8 mouse cellular contexts compared by ENCODE assay signal in the genomic region with DNA sequence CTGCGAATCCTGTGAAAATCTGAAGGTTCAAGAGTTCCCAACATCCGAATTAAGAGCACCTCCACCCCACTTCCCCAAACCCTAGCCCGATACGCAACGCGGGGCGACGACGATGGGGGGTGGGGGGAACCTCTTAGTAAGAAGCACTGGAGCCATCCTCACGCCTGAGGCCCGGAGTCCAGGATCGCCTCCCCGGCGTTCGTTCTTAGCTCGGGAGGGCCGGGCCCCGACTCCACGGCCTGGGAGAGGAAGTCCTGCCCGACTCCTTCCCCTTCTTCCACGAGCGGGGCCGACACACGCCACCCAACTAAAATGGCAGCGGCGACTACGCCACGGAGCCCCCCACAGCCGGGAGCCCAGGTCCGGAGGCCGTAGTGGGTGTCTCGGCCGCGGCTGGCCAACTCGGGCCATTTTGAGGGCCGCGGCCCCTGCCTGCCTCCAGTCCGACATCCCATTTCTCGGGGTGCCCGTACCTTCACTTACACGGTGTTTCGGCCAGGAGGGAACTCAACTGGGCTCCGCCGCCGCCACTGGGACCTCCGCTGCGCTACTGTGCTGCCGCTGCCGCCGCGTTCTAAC. TPM values are rescaled to one million over a fixed set of nuclear protein-coding genes. Genes with fewer than 3 reads are reported as not detected.
DNase-seq lines count a peak whose midpoint lies in the region; ATAC-seq and TF ChIP-seq lines count a peak whose summit lies in the region.

No protein-coding gene starts in this region.

- no peak for TF ChIP-seq CTCF in G1E (IDR thresholded peaks at IDR 0.05; ENCODE audit: low read depth, low read length)

- peaks cover 49% of the 10 kb centered on the region for H3K79me2 ChIP-seq in myocyte (ENCODE audit: control insufficient read depth, insufficient read depth)

- DNase-seq in kidney, adult 11 months: peak; percentile 27
- DNase-seq in kidney, adult 8-10 months: no peak
- DNase-seq in G1E (ENCODE audit: low spot score): peak; percentile 3
- DNase-seq in hindbrain, embryonic 14.5 days (ENCODE audit: low spot score): no peak
- peak; percentile 47 for DNase-seq in liver, embryonic 11.5 days (ENCODE audit: low spot score)
- peak; percentile 10 to 17 for DNase-seq in urinary bladder, postnatal 36 days (ENCODE audit: low spot score in 2 of 2)

- ATAC-seq in G1E (ENCODE audit: extremely low read depth, insufficient number of reproducible peaks, low FRiP score, poor library complexity, severe bottlenecking): no peak
- ATAC-seq in embryonic facial prominence, embryonic 15.5 days (ENCODE audit: insufficient number of reproducible peaks, low FRiP score, low TSS enrichment, low read depth): peak; percentile 44; the same call in 1 of the 2 replicates
- peak; percentile 32; the same call in 1 of the 2 replicates for ATAC-seq in hindbrain, embryonic 14.5 days (ENCODE audit: low FRiP score)
- peak; percentile 54 for ATAC-seq in liver, embryonic 11.5 days (replicated peaks; ENCODE audit: low FRiP score)

- H3K36me3 ChIP-seq in G1E (replicated peaks) (peaks cover 11% of the 10 kb centered on the region), myocyte (ENCODE audit: control insufficient read depth, insufficient read depth) (peaks cover 12% of the 10 kb centered on the region)
- H3K36me3 ChIP-seq in embryonic facial prominence, embryonic 15.5 days: no peaks in the 10 kb centered on the region
- peaks cover 18% of the 10 kb centered on the region; the same call in 1 of the 2 replicates for H3K36me3 ChIP-seq in hindbrain, embryonic 14.5 days (replicated peaks; ENCODE audit: control insufficient read depth, insufficient read depth)
- H3K36me3 ChIP-seq in liver, embryonic 11.5 days (ENCODE audit: control insufficient read depth, insufficient read depth, low read length): no peaks in the 10 kb centered on the region; the same call in 1 of the 2 replicates

- WGBS in embryonic facial prominence, embryonic 15.5 days: 20% methylated on average over 46 of the region's 51 CpGs
- 25% methylated on average over 46 of the region's 51 CpGs for WGBS in hindbrain, embryonic 14.5 days
- WGBS in liver, embryonic 11.5 days: 16% methylated on average over 51 of the region's 51 CpGs

- peak overlapping the region; percentile 54 for H3K9ac ChIP-seq in embryonic facial prominence, embryonic 15.5 days
- peak overlapping the region; percentile 84 for H3K9ac ChIP-seq in hindbrain, embryonic 14.5 days
- H3K9ac ChIP-seq in liver, embryonic 11.5 days (ENCODE audit: low read depth, low read length): peak overlapping the region; percentile 86

- peak overlapping the region; percentile 37 for H3ac ChIP-seq in myocyte (ENCODE audit: control insufficient read depth, insufficient read length)

- peak overlapping the region; percentile 81 for H3K4me3 ChIP-seq in G1E (ENCODE audit: low read depth, low read length)
- H3K4me3 ChIP-seq in embryonic facial prominence, embryonic 15.5 days (replicated peaks): peak overlapping the region; percentile 69
- peak overlapping the region; percentile 73 for H3K4me3 ChIP-seq in hindbrain, embryonic 14.5 days (replicated peaks; ENCODE audit: low read length)
- peak overlapping the region; percentile 75 for H3K4me3 ChIP-seq in liver, embryonic 11.5 days (ENCODE audit: low read depth, low read length)
- peak overlapping the region; percentile 79 for H3K4me3 ChIP-seq in myocyte

- H3K4me1 ChIP-seq in G1E (ENCODE audit: insufficient read depth, low read depth, low read length): peaks cover 3% of the 10 kb centered on the region; the same call in 1 of the 2 replicates
- no peaks in the 10 kb centered on the region for H3K4me1 ChIP-seq in embryonic facial prominence, embryonic 15.5 days
- H3K4me1 ChIP-seq in hindbrain, embryonic 14.5 days (replicated peaks; ENCODE audit: control insufficient read depth, insufficient read depth, low read length): 0 out of 2 replicates have a peak, but pooled peaks cover 3% of the 10 kb centered on the region
- H3K4me1 ChIP-seq in liver, embryonic 11.5 days (replicated peaks; ENCODE audit: control insufficient read depth, insufficient read depth, low read length): no peaks in the 10 kb centered on the region

- H3K27me3 ChIP-seq in G1E (ENCODE audit: insufficient read depth, low read length): no peaks in the 10 kb centered on the region
- H3K27me3 ChIP-seq in embryonic facial prominence, embryonic 15.5 days: peaks cover 5% of the 10 kb centered on the region; the same call in 1 of the 2 replicates
- peaks cover 12% of the 10 kb centered on the region for H3K27me3 ChIP-seq in hindbrain, embryonic 14.5 days (ENCODE audit: control insufficient read depth, insufficient read depth, low read length)
- peaks cover 3% of the 10 kb centered on the region for H3K27me3 ChIP-seq in liver, embryonic 11.5 days (replicated peaks; ENCODE audit: control insufficient read depth, insufficient read depth, low read length)
- no peaks in the 10 kb centered on the region for H3K27me3 ChIP-seq in myocyte (ENCODE audit: control insufficient read depth, insufficient read depth, insufficient read length)

- TF ChIP-seq POLR2A in myocyte (IDR thresholded peaks at IDR 0.05; ENCODE audit: insufficient read length, low read depth): no peak

- H3K27ac ChIP-seq in embryonic facial prominence, embryonic 15.5 days (replicated peaks): peak overlapping the region; percentile 93
- peak overlapping the region; percentile 87 for H3K27ac ChIP-seq in hindbrain, embryonic 14.5 days
- peak overlapping the region; percentile 90 for H3K27ac ChIP-seq in liver, embryonic 11.5 days (ENCODE audit: low read depth, low read length)

- no peaks in the 10 kb centered on the region for H3K9me3 ChIP-seq in G1E (replicated peaks)
- H3K9me3 ChIP-seq in embryonic facial prominence, embryonic 15.5 days (replicated peaks): no peaks in the 10 kb centered on the region
- H3K9me3 ChIP-seq in hindbrain, embryonic 14.5 days (ENCODE audit: control insufficient read depth, low read length): no peaks in the 10 kb centered on the region
- H3K9me3 ChIP-seq in liver, embryonic 11.5 days (ENCODE audit: control insufficient read depth, low read length): no peaks in the 10 kb centered on the region

- H3K4me2 ChIP-seq in embryonic facial prominence, embryonic 15.5 days (replicated peaks): peak overlapping the region; percentile 44
- H3K4me2 ChIP-seq in hindbrain, embryonic 14.5 days (replicated peaks): peak overlapping the region; percentile 65
- H3K4me2 ChIP-seq in liver, embryonic 11.5 days: peak overlapping the region; percentile 56; the same call in 1 of the 2 replicates
- peak overlapping the region; percentile 67 for H3K4me2 ChIP-seq in myocyte (ENCODE audit: low read depth)

TF ChIP-seq in myocyte, 11 proteins besides CTCF, POLR2A, EP300 and RAD21:
- TF ChIP-seq REST (IDR thresholded peaks at IDR 0.05; ENCODE audit: insufficient read depth, insufficient read length) (no peak), USF1 (IDR thresholded peaks at IDR 0.05; ENCODE audit: low read depth) (no peak), E2F4 (IDR thresholded peaks at IDR 0.05; ENCODE audit: insufficient read depth) (no peak), POLR2AphosphoS2 (IDR thresholded peaks at IDR 0.05; ENCODE audit: insufficient read length, low read depth) (no peak), MYOD1 (IDR thresholded peaks at IDR 0.05; ENCODE audit: control insufficient read depth in 1 of 3, insufficient read length in 2 of 3, low read depth in 2 of 3) (no peak), CEBPB (IDR thresholded peaks at IDR 0.05; ENCODE audit: insufficient read depth, poor library complexity, severe bottlenecking) (no peak)

RNA-seq across cellular contexts. Expression of a gene that starts 0.4 kb away (rescaled TPM):
- total RNA-seq in G1E (2014; fragmentation: Nextera tagmentation): 117 TPM in 2 replicates
- 106 and 129 TPM in 2 replicates for total RNA-seq in G1E (2017)
- polyA plus RNA-seq in G1E (2012): 2.9 and 4.1 TPM in 2 replicates
- polyA plus RNA-seq in embryonic facial prominence, embryonic 15.5 days (2015; fragmentation: Nextera tagmentation; extraction: Ambion mirVana): 29.0 and 29.2 TPM in 2 replicates
- 28.8 and 32.2 TPM in 2 replicates for polyA plus RNA-seq in hindbrain, embryonic 14.5 days (2014; fragmentation: Nextera tagmentation; extraction: Ambion mirVana)
- 37.7 and 38.7 TPM in 2 replicates for polyA plus RNA-seq in liver, embryonic 11.5 days (2014; fragmentation: Nextera tagmentation; extraction: Ambion mirVana)
- polyA plus RNA-seq in myocyte (2012; fragmentation: generic; extraction: Trizol): 6.0 TPM

Comparison
In these comparisons a context has a peak if more than half of its experiments do, and no peak if none do; other contexts are left out.
1. DNase-seq: peak in kidney, adult 11 months (single experiment), G1E (single experiment), liver, embryonic 11.5 days (single experiment) and urinary bladder, postnatal 36 days (2 of 2); none in kidney, adult 8-10 months (0 of 2) and hindbrain, embryonic 14.5 days (single experiment).
2. Peak in every context shown above with its lines, with median percentiles within 50 percentile points of each other: H3K4me3 ChIP-seq, H3K27ac ChIP-seq, H3K4me2 ChIP-seq and H3K9ac ChIP-seq.